26 mouse cellular contexts compared by ENCODE assay signal in the genomic region with DNA sequence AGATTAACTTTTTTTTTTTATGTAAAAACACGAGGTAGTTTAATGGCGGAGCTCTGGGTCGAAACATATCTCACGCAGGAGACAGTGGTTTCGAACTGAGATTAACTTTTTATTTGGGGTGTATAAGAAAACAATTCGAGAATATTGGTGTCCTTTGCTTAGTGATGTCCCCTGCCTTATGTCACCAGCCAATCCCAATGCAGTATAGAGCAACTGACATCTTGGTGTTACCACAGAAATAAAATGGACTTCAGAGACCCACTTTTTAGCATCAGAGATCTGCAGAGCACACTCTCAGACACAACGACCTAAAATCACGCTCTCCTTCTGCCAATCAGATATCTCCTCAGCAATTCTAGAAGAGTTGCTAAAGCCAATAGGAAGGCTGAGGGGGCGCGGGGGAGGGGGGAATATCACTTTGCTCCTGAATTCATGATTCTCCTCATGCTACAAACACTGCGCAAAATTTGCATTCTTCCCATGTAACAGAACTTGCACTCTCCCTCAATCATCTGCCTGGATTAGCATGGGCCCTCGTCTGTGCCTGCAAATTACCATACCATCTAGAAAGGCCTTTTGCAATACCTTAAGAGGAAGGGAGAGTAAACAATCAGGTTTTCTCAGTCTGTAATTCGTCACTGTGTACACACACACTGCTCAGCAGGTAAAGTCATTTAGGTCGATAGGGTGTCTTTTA.
DNase-seq lines count a peak whose midpoint lies in the region; ATAC-seq lines count a peak whose summit lies in the region.
"Had no signal": no experiment of that assay in that cellular context is flagged by ENCODE, and none has a peak within 500 bp of the region (broad histone marks: within the 10 kb centered on the region; RNA-seq: fewer than 3 reads in every experiment).

No protein-coding gene starts in this region.

- H3K4me3 ChIP-seq in forebrain, embryonic 11.5 days (ENCODE audit: low read depth, low read length): no peak overlapping the region
- H3K4me3 ChIP-seq in forebrain, embryonic 10.5 days: no peak overlapping the region
- H3K4me3 ChIP-seq in neural tube, embryonic 13.5 days: no peak overlapping the region
- no peak overlapping the region for H3K4me3 ChIP-seq in neural tube, embryonic 15.5 days (replicated peaks)
- H3K4me3 ChIP-seq in midbrain, embryonic 11.5 days (ENCODE audit: low read depth, low read length): no peak overlapping the region
- no peak overlapping the region for H3K4me3 ChIP-seq in midbrain, embryonic 16.5 days (ENCODE audit: low read depth, low read length)
- H3K4me3 ChIP-seq: hindbrain, embryonic 15.5 days; intestine, embryonic 15.5 days; liver, embryonic 13.5 days; megakaryocyte, embryonic 14.5 days had no signal

- H3K36me3 ChIP-seq in forebrain, embryonic 11.5 days (ENCODE audit: control insufficient read depth, insufficient read depth, low read length): no peaks in the 10 kb centered on the region
- no peaks in the 10 kb centered on the region for H3K36me3 ChIP-seq in forebrain, embryonic 10.5 days (replicated peaks)
- H3K36me3 ChIP-seq in neural tube, embryonic 13.5 days: no peaks in the 10 kb centered on the region
- H3K36me3 ChIP-seq in neural tube, embryonic 15.5 days: no peaks in the 10 kb centered on the region
- H3K36me3 ChIP-seq in midbrain, embryonic 11.5 days (ENCODE audit: control insufficient read depth, insufficient read depth, low read length): no peaks in the 10 kb centered on the region
- no peaks in the 10 kb centered on the region for H3K36me3 ChIP-seq in midbrain, embryonic 16.5 days (ENCODE audit: control insufficient read depth, insufficient read depth, low read length)
- H3K36me3 ChIP-seq: hindbrain, embryonic 15.5 days; intestine, embryonic 15.5 days; liver, embryonic 13.5 days had no signal

- no peak overlapping the region for H3K27ac ChIP-seq in forebrain, embryonic 11.5 days (ENCODE audit: low read depth, low read length)
- H3K27ac ChIP-seq in forebrain, embryonic 10.5 days: no peak overlapping the region
- no peak overlapping the region for H3K27ac ChIP-seq in neural tube, embryonic 13.5 days (replicated peaks)
- no peak overlapping the region for H3K27ac ChIP-seq in neural tube, embryonic 15.5 days (replicated peaks)
- no peak overlapping the region for H3K27ac ChIP-seq in midbrain, embryonic 11.5 days (ENCODE audit: low read depth, low read length)
- H3K27ac ChIP-seq in midbrain, embryonic 16.5 days (ENCODE audit: low read length): no peak overlapping the region
- H3K27ac ChIP-seq: hindbrain, embryonic 15.5 days; intestine, embryonic 15.5 days; liver, embryonic 13.5 days had no signal

- no peaks in the 10 kb centered on the region for H3K27me3 ChIP-seq in forebrain, embryonic 11.5 days (ENCODE audit: control insufficient read depth, insufficient read depth, low read length)
- peaks cover 5% of the 10 kb centered on the region; the same call in 1 of the 2 replicates for H3K27me3 ChIP-seq in forebrain, embryonic 10.5 days (ENCODE audit: poor library complexity, severe bottlenecking)
- no peaks in the 10 kb centered on the region for H3K27me3 ChIP-seq in neural tube, embryonic 13.5 days
- H3K27me3 ChIP-seq in neural tube, embryonic 15.5 days (replicated peaks): no peaks in the 10 kb centered on the region
- no peaks in the 10 kb centered on the region for H3K27me3 ChIP-seq in midbrain, embryonic 11.5 days (ENCODE audit: control insufficient read depth, insufficient read depth, low read length)
- no peaks in the 10 kb centered on the region for H3K27me3 ChIP-seq in midbrain, embryonic 16.5 days (ENCODE audit: control insufficient read depth, insufficient read depth, low read depth, low read length)
- H3K27me3 ChIP-seq: CH12.LX; hindbrain, embryonic 15.5 days; intestine, embryonic 15.5 days; liver, embryonic 13.5 days; megakaryocyte, embryonic 14.5 days had no signal

- WGBS in forebrain, embryonic 11.5 days: 74% methylated on average over 14 of the region's 14 CpGs
- WGBS in forebrain, embryonic 10.5 days: 75% methylated on average over 14 of the region's 14 CpGs
- 76% methylated on average over 14 of the region's 14 CpGs for WGBS in neural tube, embryonic 13.5 days
- 70% methylated on average over 14 of the region's 14 CpGs for WGBS in neural tube, embryonic 15.5 days
- WGBS in midbrain, embryonic 11.5 days: 70% methylated on average over 14 of the region's 14 CpGs
- WGBS in midbrain, embryonic 16.5 days: 54% methylated on average over 14 of the region's 14 CpGs

- ATAC-seq in forebrain, embryonic 11.5 days (replicated peaks; ENCODE audit: low FRiP score): peak; percentile 63
- 0 out of 2 replicates have a peak, but pooled peaks have one; percentile 53 for ATAC-seq in neural tube, embryonic 13.5 days (ENCODE audit: low read depth)
- ATAC-seq in neural tube, embryonic 15.5 days (ENCODE audit: low FRiP score): no peak
- peak; percentile 73 for ATAC-seq in midbrain, embryonic 11.5 days (ENCODE audit: low FRiP score)
- ATAC-seq in midbrain, embryonic 16.5 days: peak; percentile 32; the same call in 1 of the 2 replicates
- ATAC-seq: intestine, embryonic 15.5 days; lung, postnatal 0 days had no signal

- H3K4me2 ChIP-seq in forebrain, embryonic 11.5 days (ENCODE audit: low read depth, low read length, severe bottlenecking): no peak overlapping the region
- no peak overlapping the region for H3K4me2 ChIP-seq in neural tube, embryonic 13.5 days
- no peak overlapping the region for H3K4me2 ChIP-seq in neural tube, embryonic 15.5 days
- H3K4me2 ChIP-seq in midbrain, embryonic 11.5 days: no peak overlapping the region
- no peak overlapping the region for H3K4me2 ChIP-seq in midbrain, embryonic 16.5 days (ENCODE audit: low read length)
- H3K4me2 ChIP-seq: hindbrain, embryonic 15.5 days; intestine, embryonic 15.5 days; liver, embryonic 13.5 days had no signal

- peaks cover 1% of the 10 kb centered on the region; the same call in 1 of the 2 replicates for H3K9me3 ChIP-seq in forebrain, embryonic 11.5 days (ENCODE audit: control insufficient read depth, low read length)
- H3K9me3 ChIP-seq in forebrain, embryonic 10.5 days: peaks cover 12% of the 10 kb centered on the region
- H3K9me3 ChIP-seq in neural tube, embryonic 13.5 days: 0 out of 2 replicates have a peak, but pooled peaks cover 2% of the 10 kb centered on the region
- no peaks in the 10 kb centered on the region; the same call in 1 of the 2 replicates for H3K9me3 ChIP-seq in neural tube, embryonic 15.5 days (replicated peaks)
- peaks cover 4% of the 10 kb centered on the region; the same call in 1 of the 2 replicates for H3K9me3 ChIP-seq in midbrain, embryonic 11.5 days (ENCODE audit: control insufficient read depth, low read length)
- H3K9me3 ChIP-seq in midbrain, embryonic 16.5 days (replicated peaks; ENCODE audit: control insufficient read depth, low read length, poor library complexity, severe bottlenecking): peaks cover 7% of the 10 kb centered on the region; the same call in 1 of the 2 replicates
- H3K9me3 ChIP-seq: intestine, embryonic 15.5 days; liver, embryonic 13.5 days had no signal

- peaks cover 2% of the 10 kb centered on the region; the same call in 1 of the 2 replicates for H3K4me1 ChIP-seq in forebrain, embryonic 11.5 days (replicated peaks; ENCODE audit: control insufficient read depth, insufficient read depth, low read length)
- peaks cover 21% of the 10 kb centered on the region for H3K4me1 ChIP-seq in forebrain, embryonic 10.5 days
- peaks cover 8% of the 10 kb centered on the region; the same call in 1 of the 2 replicates for H3K4me1 ChIP-seq in neural tube, embryonic 13.5 days (replicated peaks)
- no peaks in the 10 kb centered on the region for H3K4me1 ChIP-seq in neural tube, embryonic 15.5 days
- peaks cover 10% of the 10 kb centered on the region; the same call in 1 of the 2 replicates for H3K4me1 ChIP-seq in midbrain, embryonic 11.5 days (ENCODE audit: control insufficient read depth, insufficient read depth, low read length)
- H3K4me1 ChIP-seq in midbrain, embryonic 16.5 days (ENCODE audit: control insufficient read depth, insufficient read depth, low read length): no peaks in the 10 kb centered on the region
- H3K4me1 ChIP-seq: hindbrain, embryonic 15.5 days; intestine, embryonic 15.5 days; liver, embryonic 13.5 days; megakaryocyte, embryonic 14.5 days had no signal

- DNase-seq in forebrain, embryonic 11.5 days (ENCODE audit: low spot score): no peak
- DNase-seq in forebrain, embryonic 10.5 days (ENCODE audit: extremely low spot score, low spot score): no peak
- peak; percentile 86 for DNase-seq in midbrain, embryonic 11.5 days (ENCODE audit: low spot score, missing footprints)
- DNase-seq in testis, postnatal 10 days (ENCODE audit: low spot score): no peak
- no peak for DNase-seq in layer of hippocampus, postnatal 10 days (ENCODE audit: low spot score in 2 of 2)
- DNase-seq: adrenal gland, adult 8-10 months; cerebellum, adult 11 months; cerebellum, adult 9-10 months; cerebellum, postnatal 36 days; gastrocnemius, postnatal 14 days; heart, postnatal 14 days; kidney, adult 2 months; kidney, postnatal 36 days; layer of hippocampus, postnatal 36 days; left cerebral cortex, postnatal 4 days; liver, embryonic 13.5 days; lung, adult 18-20 months; lung, postnatal 4 days had no signal

- H3K9ac ChIP-seq in forebrain, embryonic 11.5 days (ENCODE audit: low read length): no peak overlapping the region
- no peak overlapping the region for H3K9ac ChIP-seq in neural tube, embryonic 13.5 days
- H3K9ac ChIP-seq in neural tube, embryonic 15.5 days (replicated peaks): no peak overlapping the region
- H3K9ac ChIP-seq in midbrain, embryonic 11.5 days (ENCODE audit: low read length): no peak overlapping the region
- no peak overlapping the region for H3K9ac ChIP-seq in midbrain, embryonic 16.5 days (ENCODE audit: low read depth, low read length)
- H3K9ac ChIP-seq: hindbrain, embryonic 15.5 days; intestine, embryonic 15.5 days; liver, embryonic 13.5 days had no signal
